Mouse (Mus musculus): ENCODE results near the gene Clpp. TPM values are rescaled to one million over a fixed set of nuclear protein-coding genes. Genes with fewer than 3 reads are reported as not detected.

Clpp gene
- 24.2 to 35.2 TPM (median 28.4 TPM) in 4 replicates for total RNA-seq (2023)

DNA sequence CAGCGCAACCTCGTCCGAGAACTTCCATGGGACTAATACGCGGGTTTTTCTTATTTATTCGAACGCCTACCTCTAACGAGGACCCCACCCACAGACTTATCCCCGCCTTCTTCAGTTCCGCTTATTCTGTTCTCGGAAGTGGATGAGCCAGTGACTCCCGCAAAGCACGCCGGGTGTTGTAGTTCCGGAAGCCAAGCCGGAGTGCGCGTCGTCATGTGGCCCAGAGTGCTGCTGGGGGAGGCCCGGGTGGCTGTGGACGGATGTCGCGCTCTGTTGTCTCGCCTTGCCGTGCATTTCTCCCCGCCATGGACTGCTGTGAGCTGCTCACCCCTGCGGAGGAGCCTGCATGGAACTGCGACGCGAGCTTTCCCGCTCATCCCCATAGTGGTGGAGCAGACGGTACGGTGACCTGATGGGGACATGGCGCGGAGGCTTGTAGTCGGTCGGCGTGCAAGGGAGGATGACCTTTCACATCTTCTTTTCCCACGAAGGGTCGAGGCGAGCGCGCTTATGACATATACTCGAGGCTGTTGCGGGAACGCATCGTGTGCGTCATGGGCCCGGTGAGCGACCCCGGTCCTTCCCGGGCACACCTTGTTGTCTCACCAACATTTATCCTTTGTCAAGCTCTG lies at the start of gene Clpp:
TSS of gene Clpp (plus strand) at position 191 of the 632 bp plus-strand sequence.

GRCm38 (mm10) chr17:56982013-56982412 lies 8.1 kb upstream of the Clpp start, which contains the start of gene Acer1:
Acer1 (minus strand) TSS chr17:56982126.

GRCm38 (mm10) chr17:56997029-56997667 lies 7.0 kb downstream of the Clpp start, which contains the start of gene Alkbh7:
Alkbh7 (plus strand) TSS chr17:56997339.

DNA sequence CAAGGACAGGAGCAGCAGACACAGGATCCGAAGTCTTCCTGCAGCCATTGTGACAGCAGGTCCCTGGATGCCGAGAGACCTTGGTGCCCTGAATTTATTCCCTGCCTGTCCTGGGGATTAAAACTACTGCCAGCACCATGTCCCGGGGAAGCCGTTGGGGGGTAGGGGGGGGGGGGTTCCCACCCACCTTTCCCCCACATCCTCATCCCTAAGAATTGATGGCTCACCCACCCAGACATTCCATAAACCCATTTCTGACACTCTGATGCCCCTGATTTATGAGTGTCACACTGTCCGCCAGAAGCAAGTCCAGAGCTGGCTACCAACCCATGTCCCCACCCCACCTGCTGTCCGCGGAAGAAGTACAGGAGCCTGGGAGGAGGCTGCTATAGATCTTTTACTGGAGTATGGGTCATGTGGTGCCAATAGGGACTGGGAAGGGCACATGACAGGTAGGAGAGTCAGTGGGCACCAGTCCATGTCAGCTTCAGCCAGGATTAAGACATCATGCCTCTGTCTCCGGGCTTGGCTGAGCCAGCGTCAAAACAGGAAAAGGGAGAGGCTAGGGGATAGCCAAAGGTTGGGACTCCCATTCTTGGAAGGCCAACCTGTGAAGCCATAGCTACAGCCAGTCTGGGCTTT lies 10.0 kb downstream of the Clpp start, which contains the start of gene Pspn:
TSS of gene Pspn (minus strand) at position 51 of the 642 bp plus-strand sequence.

DNA sequence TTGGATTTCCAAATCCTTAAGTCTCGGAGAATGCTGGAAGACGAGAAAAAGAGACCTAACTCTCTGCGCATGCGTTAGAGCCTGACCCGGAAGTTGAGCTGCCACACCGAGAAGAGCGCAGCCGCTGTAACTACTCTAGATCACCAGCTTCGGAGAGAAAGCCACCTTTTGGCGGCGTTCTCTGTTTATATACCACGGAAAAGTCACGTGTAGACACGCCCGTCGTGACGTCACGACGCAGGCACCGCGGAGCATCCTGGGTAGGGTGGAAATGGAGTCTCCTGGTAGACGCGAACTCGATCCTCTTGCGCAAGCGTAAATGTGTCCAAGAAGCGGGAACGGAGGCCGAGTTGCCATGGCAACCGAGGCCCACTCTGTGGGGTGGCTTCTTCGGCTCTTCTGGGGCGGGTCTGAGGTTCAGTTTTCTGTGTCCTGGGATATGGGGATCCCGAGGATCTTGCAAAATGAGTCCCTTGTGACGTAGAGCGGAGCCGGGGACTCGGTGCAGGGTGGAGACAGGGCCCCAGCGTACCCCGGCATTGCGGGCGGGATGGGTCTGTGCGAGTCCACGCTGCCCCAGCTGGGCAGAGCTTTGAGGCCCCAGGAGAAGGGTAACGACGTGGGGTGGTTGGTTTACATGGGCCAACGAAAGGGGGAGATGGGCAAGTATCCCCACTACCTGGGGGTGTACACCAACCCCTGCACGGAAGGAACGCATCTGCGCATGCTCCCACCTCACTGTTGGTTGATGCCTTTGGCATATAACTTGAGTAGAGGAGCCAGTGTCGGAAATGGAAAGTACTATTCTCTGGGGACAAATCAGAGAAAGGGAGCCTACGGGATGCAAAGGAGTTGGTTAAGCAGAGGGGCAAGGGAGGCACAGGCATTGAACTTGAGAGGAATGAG lies 21.4 kb downstream of the Clpp start, which contains the start of the genes Gtf2f1 and Gm17949:
TSS of gene Gtf2f1 (minus strand) at position 53 of the 906 bp plus-strand sequence.
TSS of gene Gm17949 (plus strand) at position 234 of the 906 bp plus-strand sequence.

DNA sequence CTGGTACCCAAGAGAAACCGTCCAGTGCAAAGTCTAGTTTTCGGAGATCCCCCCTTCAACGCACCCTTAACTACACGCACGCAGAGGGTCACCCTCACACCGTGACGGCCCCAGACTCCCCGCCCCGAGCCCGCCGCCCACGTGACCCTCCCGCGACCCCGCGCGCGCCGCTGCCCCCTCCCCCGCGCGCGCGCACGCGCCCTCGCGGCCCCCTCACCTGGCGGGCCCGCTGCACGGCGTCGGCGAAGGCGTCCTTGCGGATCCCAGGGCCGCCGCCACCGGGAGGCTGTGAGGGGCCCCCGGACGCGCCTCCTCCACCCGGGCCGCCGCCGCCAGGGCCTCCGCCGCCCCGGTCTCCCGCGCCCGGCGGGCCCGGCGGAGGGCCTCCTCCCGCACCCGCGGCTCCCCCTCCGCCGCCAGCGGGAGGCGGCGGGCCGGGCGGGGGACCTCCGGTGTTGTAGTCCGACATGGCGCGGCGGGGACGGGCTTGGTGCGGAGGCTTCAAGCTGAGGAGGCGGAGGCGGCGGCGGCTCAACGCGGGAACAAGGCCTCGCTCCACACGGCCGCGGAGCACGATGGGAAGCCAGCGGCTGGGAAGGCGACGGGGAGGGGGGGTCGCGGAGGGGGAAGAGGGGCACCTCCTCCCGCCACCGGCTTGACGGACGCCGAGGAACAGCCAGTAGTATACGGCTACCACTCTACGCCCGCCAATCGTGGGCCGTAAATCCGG lies 41.0 kb downstream of the Clpp start, which contains the start of gene Khsrp:
TSS of gene Khsrp (minus strand) at position 592 of the 730 bp plus-strand sequence.

GRCm38 (mm10) chr17:57041554-57041953 lies 51.4 kb downstream of the Clpp start, which contains the start of gene Slc25a41:
Slc25a41 (minus strand) TSS chr17:57041654.

Other genes starting within 250 kb of the Clpp start
- not detected in 4 replicates for gene Nrtn, start 232.8 kb upstream of the Clpp start, total RNA-seq (2023)
- gene Dus3l, start 225.5 kb upstream of the Clpp start, total RNA-seq (2023) = 73.7 to 85.2 TPM (median 78.0 TPM) in 4 replicates
- gene Prr22, start 220.1 kb upstream of the Clpp start, total RNA-seq (2023) = 1.0 to 1.9 TPM (median 1.1 TPM) in 4 replicates
- gene Rfx2, start 159.3 kb upstream of the Clpp start, total RNA-seq (2023) = 10.1 to 14.5 TPM (median 11.7 TPM) in 4 replicates
- gene Acsbg2, start 115.9 kb upstream of the Clpp start, total RNA-seq (2023) = not detected in 4 replicates
- gene 1700061G19Rik, start 114.8 kb upstream of the Clpp start, total RNA-seq (2023) = 0.20 TPM in 1 of 4 replicates, not detected in the others
- 35.6 to 40.7 TPM (median 38.2 TPM) in 4 replicates for gene Mllt1, start 54.9 kb upstream of the Clpp start, total RNA-seq (2023)
- gene Acer1, start 8.2 kb upstream of the Clpp start, total RNA-seq (2023) = not detected in 4 replicates
- 10.0 to 14.6 TPM (median 12.5 TPM) in 4 replicates for gene Alkbh7, start 7.0 kb downstream of the Clpp start, total RNA-seq (2023)
- gene Pspn, start 9.7 kb downstream of the Clpp start, total RNA-seq (2023) = not detected in 4 replicates
- gene Gtf2f1, start 21.0 kb downstream of the Clpp start, total RNA-seq (2023) = 59.8 to 65.3 TPM (median 63.7 TPM) in 4 replicates
- not detected in 4 replicates for gene Gm17949, start 21.2 kb downstream of the Clpp start, total RNA-seq (2023)
- 127 to 131 TPM (median 130 TPM) in 4 replicates for gene Khsrp, start 41.2 kb downstream of the Clpp start, total RNA-seq (2023)
- gene Slc25a41, start 51.3 kb downstream of the Clpp start, total RNA-seq (2023) = not detected in 4 replicates
- 16.9 to 20.3 TPM (median 18.6 TPM) in 4 replicates for gene Crb3, start 68.8 kb downstream of the Clpp start, total RNA-seq (2023)
- gene Slc25a23, start 69.6 kb downstream of the Clpp start, total RNA-seq (2023) = 16.8 to 22.0 TPM (median 18.4 TPM) in 4 replicates
- gene Dennd1c, start 88.2 kb downstream of the Clpp start, total RNA-seq (2023) = 137 to 170 TPM (median 149 TPM) in 4 replicates
- gene Tubb4a, start 97.5 kb downstream of the Clpp start, total RNA-seq (2023) = 0.41 to 0.43 TPM (median 0.43 TPM) in 3 of 4 replicates, not detected in the other
- 0.45 to 1.2 TPM (median 0.78 TPM) in 3 of 4 replicates, not detected in the other for gene Tnfsf9, start 115.0 kb downstream of the Clpp start, total RNA-seq (2023)
- not detected in 4 replicates for gene Cd70, start 159.5 kb downstream of the Clpp start, total RNA-seq (2023)
- 0.30 TPM in 1 of 4 replicates, not detected in the others for gene Tnfsf14, start 203.9 kb downstream of the Clpp start, total RNA-seq (2023)
- gene C3, start 237.8 kb downstream of the Clpp start, total RNA-seq (2023) = 2.3 to 6.1 TPM (median 2.8 TPM) in 4 replicates